ENCODE assay signal across 30 mouse cellular contexts in the genomic region with DNA sequence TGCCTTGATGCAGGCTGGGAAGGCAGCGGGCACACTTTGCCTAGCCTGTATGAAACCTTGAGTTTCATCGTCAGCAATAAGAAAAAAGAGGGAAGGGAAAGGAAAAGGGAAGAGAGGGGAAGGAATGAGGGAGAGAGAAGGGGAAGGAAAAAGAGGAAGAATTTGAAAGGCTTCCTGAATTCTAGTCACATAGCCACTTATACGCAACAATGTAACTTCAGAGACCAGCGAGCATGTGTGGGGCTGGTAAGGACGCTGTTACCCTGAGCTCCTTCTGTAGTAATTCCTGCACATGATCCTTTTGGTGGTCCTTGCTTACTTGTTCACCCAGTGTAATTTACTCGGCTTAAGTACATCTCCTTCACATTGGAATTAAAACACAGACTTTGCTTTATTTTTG. TPM values are rescaled to one million over a fixed set of nuclear protein-coding genes. Genes with fewer than 3 reads are reported as not detected.
"Had no signal": no experiment of that assay in that cellular context is flagged by ENCODE, and none has a peak within 500 bp of the region (broad histone marks: within the 10 kb centered on the region; RNA-seq: fewer than 3 reads in every experiment).

No protein-coding gene starts in this region.

- DNase-seq: kidney, adult 11 months; kidney, adult 8-10 months; kidney, postnatal 10 days; kidney, postnatal 36 days; liver; lung, adult 18-20 months; lung, postnatal 10 days; lung, postnatal 36 days; midbrain, embryonic 14.5 days; retina, postnatal 1 day; right cerebral cortex, postnatal 25 days; spleen, adult 18-20 months; thymus, postnatal 4 days had no signal

- H3K27ac ChIP-seq: kidney, embryonic 15.5 days; limb, embryonic 10.5 days; limb, embryonic 13.5 days; liver, embryonic 12.5 days; liver, embryonic 15.5 days; lung, embryonic 15.5 days; midbrain, embryonic 10.5 days; neural tube, embryonic 13.5 days; stomach, embryonic 15.5 days had no signal

- H3K4me1 ChIP-seq: kidney, embryonic 15.5 days; limb, embryonic 13.5 days; liver, embryonic 15.5 days; lung, embryonic 15.5 days; neural tube, embryonic 13.5 days had no signal

- H3K36me3 ChIP-seq: liver, embryonic 12.5 days; liver, embryonic 15.5 days had no signal

- H3K4me3 ChIP-seq: kidney, embryonic 15.5 days; limb, embryonic 10.5 days; limb, embryonic 13.5 days; liver, embryonic 12.5 days; liver, embryonic 15.5 days; lung, embryonic 15.5 days; megakaryocyte, embryonic 14.5 days; midbrain, embryonic 10.5 days; myocyte; neural tube, embryonic 13.5 days; stomach, embryonic 15.5 days had no signal

- H3K4me2 ChIP-seq: kidney, embryonic 15.5 days; limb, embryonic 13.5 days; liver, embryonic 12.5 days; liver, embryonic 15.5 days; lung, embryonic 15.5 days; neural tube, embryonic 13.5 days; stomach, embryonic 15.5 days had no signal

- H3K9me3 ChIP-seq: kidney, embryonic 15.5 days; limb, embryonic 10.5 days; limb, embryonic 13.5 days; liver, embryonic 12.5 days; liver, embryonic 15.5 days; lung, embryonic 15.5 days; midbrain, embryonic 10.5 days; neural tube, embryonic 13.5 days; stomach, embryonic 15.5 days had no signal

- ATAC-seq: liver, embryonic 12.5 days had no signal

- H3K27me3 ChIP-seq: kidney, embryonic 15.5 days; limb, embryonic 13.5 days; liver, embryonic 15.5 days; lung, embryonic 15.5 days; neural tube, embryonic 13.5 days; stomach, embryonic 15.5 days had no signal

- H3K9ac ChIP-seq: kidney, embryonic 15.5 days; limb, embryonic 13.5 days; liver, embryonic 12.5 days; liver, embryonic 15.5 days; lung, embryonic 15.5 days; neural tube, embryonic 13.5 days; stomach, embryonic 15.5 days had no signal

RNA-seq across cellular contexts. Expression of gene Gm6525, which starts 5.0 kb away (rescaled TPM):
- total RNA-seq: layer of hippocampus, adult 8-10 months; layer of hippocampus, postnatal 10 days; left cerebral cortex, adult 8-10 months; monocyte, adult 5-6 weeks; neutrophil, adult 5-6 weeks had no signal
- polyA plus RNA-seq: liver, embryonic 12.5 days; thymus, adult 2 months had no signal
